Mouse (Mus musculus) neural tube, embryonic 14.5 days (tissue): ENCODE measurements around the gene Plxna4. TPM values are rescaled to one million over a fixed set of nuclear protein-coding genes. Genes with fewer than 3 reads are reported as not detected.
A peak's percentile ranks its signal among the peaks of the same experiment; 100 is the strongest.

Experiments used
- ATAC-seq: fragments of 200-750 bp; cut with Nextera tagmentation; 2 replicates; pipeline ENCODE4 v1.8.0; 2017; ENCODE audit warnings: low read depth, mild to moderate bottlenecking, moderate TSS enrichment, moderate library complexity
- H3K27ac ChIP-seq: fragments of 300-500 bp; sonication (generic); 2 replicates; pipeline ENCODE4 v1.5.1; 2014; ENCODE audit warnings: low read depth, mild to moderate bottlenecking, control low read depth, low read length, moderate library complexity, mixed read lengths
- H3K27me3 ChIP-seq: fragments of 300-500 bp; sonication (generic); 2 replicates; pipeline ENCODE4 v1.6.1; 2014; ENCODE audit warnings: low read length; ENCODE audit not compliant: control insufficient read depth, insufficient read depth
- H3K36me3 ChIP-seq: fragments of 300-500 bp; sonication (generic); 2 replicates; pipeline ENCODE4 v1.6.1; 2014; ENCODE audit warnings: low read length, mixed read lengths; ENCODE audit not compliant: control insufficient read depth, insufficient read depth
- H3K4me1 ChIP-seq: fragments of 300-500 bp; sonication (generic); 2 replicates; pipeline ENCODE4 v1.6.1; 2014; ENCODE audit warnings: low read length; ENCODE audit not compliant: control insufficient read depth, insufficient read depth
- H3K4me2 ChIP-seq: fragments of 300-500 bp; sonication (generic); 2 replicates; pipeline ENCODE4 v1.6.1; 2014; ENCODE audit warnings: mild to moderate bottlenecking, low read depth, low read length, control low read depth
- H3K4me3 ChIP-seq: fragments of 300-500 bp; sonication (generic); 2 replicates; pipeline ENCODE4 v1.5.1; 2014; ENCODE audit warnings: low read depth, low read length, control low read depth, mixed read lengths
- H3K9ac ChIP-seq: fragments of 300-500 bp; sonication (generic); replicated peaks from 2 replicates; pipeline ENCODE4 v1.6.1; 2014; ENCODE audit warnings: low read depth, mild to moderate bottlenecking, control low read depth, low read length, mixed read lengths
- H3K9me3 ChIP-seq: fragments of 300-500 bp; sonication (generic); 2 replicates; pipeline ENCODE4 v1.6.1; 2016; ENCODE audit warnings: low read length; ENCODE audit not compliant: control insufficient read depth
- WGBS: fragments of 180-500 bp; shearing (Covaris S2); extraction: QIAGEN DNeasy Blood & Tissue Kit; methylation state at CpG from one replicate; pipeline ENCODE4 v1.1.7; 2014; 5-methylcytosine and 5-hydroxymethylcytosine counted together
- polyA plus RNA-seq: library from polyadenylated mRNA; unstranded; fragments of >200 nt; fragmentation: Nextera tagmentation; extraction: Ambion mirVana; gene quantifications from 2 replicates; pipeline ENCODE4 v1.2.1, GENCODE M21; 2014

The Plxna4 gene
- polyA plus RNA-seq, result 25.1 and 26.9 TPM in 2 replicates

DNA sequence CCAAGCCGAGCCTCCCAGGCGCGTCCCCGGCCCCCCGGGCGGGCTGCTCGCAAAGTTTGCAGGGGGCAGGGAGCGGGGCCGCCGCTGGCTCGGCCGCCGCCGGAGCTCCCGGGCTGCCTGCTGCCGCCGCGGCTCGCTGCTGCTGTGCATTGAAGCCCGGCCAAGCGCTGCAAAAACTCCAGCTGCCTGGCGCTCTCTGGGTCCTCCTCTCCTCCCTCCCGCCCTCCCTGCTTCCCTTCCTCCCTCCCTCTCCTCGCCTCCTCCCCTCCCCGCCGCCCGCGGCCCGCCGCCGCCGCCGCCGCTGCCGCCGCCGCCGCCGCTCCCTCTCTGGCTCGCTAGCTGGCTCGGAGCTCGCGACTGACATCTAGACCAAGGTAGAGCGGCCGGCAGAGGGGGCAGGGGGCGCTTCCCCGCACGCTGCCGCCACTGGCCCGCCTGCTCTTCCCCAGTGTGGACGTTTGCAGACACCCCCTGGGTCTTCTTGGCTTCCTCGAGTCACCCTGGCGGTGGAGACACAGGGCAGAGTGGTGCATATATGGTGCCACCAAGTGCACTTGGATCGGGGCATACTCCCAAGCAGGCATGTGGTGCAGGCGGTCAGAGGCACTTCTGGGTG, at the start of gene Plxna4:
Plxna4 (minus strand) TSS at position 137 of the 616 bp plus-strand sequence.
- no peaks in the 10 kb centered on the region for H3K36me3 ChIP-seq
- H3K9me3 ChIP-seq, result no peaks in the 10 kb centered on the region
- H3K27me3 ChIP-seq, result no peaks in the 10 kb centered on the region
- H3K4me1 ChIP-seq, result peaks cover 14% of the 10 kb centered on the region
- H3K4me2 ChIP-seq, result peak within 1 kb of the TSS; percentile 70
- H3K27ac ChIP-seq, result peak within 1 kb of the TSS; percentile 94
- H3K9ac ChIP-seq, result peak within 1 kb of the TSS; percentile 97
- WGBS, result 2% methylated on average over 16 of the region's 55 CpGs
- peak within 1 kb of the TSS; percentile 86 for H3K4me3 ChIP-seq
- peak; percentile 73 for ATAC-seq

DNA sequence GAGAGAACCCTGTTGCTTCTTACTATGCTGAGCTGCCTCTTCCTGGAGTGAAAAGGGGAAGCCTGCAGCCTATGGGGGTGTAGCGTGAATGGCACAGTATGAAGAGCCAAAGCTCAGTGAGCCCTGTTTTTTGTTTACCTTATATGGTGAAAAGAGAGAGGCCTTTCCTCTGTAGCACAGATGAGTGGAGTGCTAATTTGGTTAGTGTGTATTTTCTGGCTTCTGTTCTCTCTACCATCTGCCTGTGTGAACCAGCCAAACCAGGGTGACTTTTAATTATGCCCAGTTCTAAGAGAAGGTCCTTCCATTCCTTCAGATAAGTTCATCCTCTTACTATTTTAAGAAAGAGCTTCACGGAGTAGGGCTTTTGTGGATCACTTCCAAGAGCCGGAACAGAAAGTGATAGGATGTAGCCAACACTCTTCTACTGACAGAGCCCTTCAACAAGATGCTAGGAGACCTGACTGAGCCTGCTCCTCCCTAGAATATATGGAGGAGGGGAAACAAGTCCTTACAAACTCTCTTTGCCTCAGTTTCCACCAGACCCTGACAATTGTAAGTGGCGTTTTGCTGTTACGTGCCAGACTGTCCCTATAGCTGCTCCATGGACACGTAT, 49.7 kb upstream of the Plxna4 start:
- no peak for ATAC-seq
- WGBS, result 90% methylated on average over 6 of the region's 6 CpGs
- Histone ChIP-seq H3K36me3 (no peaks in the 10 kb centered on the region), H3K4me2 (no peak overlapping the region), H3K9me3 (no peaks in the 10 kb centered on the region), H3K9ac (no peak overlapping the region), H3K27me3 (no peaks in the 10 kb centered on the region), H3K4me3 (no peak overlapping the region), H3K4me1 (no peaks in the 10 kb centered on the region), H3K27ac (no peak overlapping the region)

DNA sequence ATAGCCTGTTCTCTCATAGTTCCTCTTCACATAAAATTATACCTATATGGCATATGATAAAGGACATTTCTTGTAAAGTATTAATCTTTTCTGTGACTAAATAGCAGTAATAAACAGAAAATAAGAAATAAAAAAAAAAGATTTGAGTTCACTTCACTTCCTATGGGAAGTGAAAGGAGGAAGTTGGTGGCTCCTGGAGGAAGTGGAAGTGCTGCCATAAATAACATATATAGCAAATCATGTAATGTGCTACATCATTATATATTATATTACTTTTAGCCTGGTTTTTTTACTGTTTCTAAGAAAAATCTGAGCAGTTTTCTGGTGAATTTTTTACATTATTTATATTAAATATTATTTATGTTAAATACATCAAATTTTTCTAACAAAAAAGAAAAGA, 22.7 kb upstream of the Plxna4 start:
- Histone ChIP-seq H3K4me1 (no peaks in the 10 kb centered on the region), H3K36me3 (no peaks in the 10 kb centered on the region), H3K4me3 (no peak overlapping the region), H3K9me3 (no peaks in the 10 kb centered on the region), H3K4me2 (no peak overlapping the region), H3K27ac (no peak overlapping the region), H3K9ac (no peak overlapping the region), H3K27me3 (no peaks in the 10 kb centered on the region)
- no peak for ATAC-seq

DNA sequence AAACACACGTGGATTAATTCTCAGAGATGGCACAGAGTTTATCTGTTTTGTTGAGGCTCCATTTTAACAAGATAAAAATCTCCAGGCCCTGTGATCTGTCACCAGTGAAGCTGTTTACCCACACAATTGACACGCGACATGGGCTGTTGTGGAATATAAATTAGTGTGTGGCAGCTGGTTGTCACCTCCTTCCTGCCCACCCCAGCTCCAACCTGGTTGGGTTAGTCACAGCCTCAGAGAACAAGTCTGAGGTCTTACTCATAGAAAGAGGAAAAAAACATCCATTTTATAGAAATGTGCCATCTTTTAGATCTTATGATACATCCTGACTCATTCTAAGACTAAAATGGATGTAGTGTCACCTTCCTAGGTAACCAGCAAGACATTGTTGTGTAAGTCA, 18.8 kb upstream of the Plxna4 start:
- H3K27me3 ChIP-seq, result no peaks in the 10 kb centered on the region
- H3K9ac ChIP-seq, result no peak overlapping the region
- no peaks in the 10 kb centered on the region for H3K9me3 ChIP-seq
- H3K4me2 ChIP-seq, result no peak overlapping the region
- H3K4me1 ChIP-seq, result no peaks in the 10 kb centered on the region
- H3K4me3 ChIP-seq, result no peak overlapping the region
- no peaks in the 10 kb centered on the region for H3K36me3 ChIP-seq
- H3K27ac ChIP-seq, result no peak overlapping the region
- 66% methylated on average over 3 of the region's 3 CpGs for WGBS
- ATAC-seq, result no peak

DNA sequence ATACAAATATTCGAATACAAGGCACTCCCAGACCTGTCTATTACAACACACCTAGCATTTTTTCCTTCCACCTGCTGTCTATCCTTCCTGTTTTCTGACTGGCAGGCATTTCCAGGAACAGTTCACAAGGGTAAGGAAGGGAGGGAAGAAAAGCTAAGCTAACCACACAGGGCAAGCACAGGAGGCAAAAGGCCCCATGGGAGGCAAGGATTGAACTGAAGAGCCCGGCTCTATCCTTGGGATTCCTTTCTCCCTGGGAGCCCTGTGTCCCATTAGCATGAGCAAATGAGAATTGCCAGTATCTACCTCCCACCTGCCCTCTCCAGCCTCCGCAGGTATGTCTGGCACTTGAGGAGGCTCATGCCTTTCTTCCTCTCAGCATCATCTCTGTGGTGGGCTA, 17.6 kb upstream of the Plxna4 start:
- Histone ChIP-seq H3K9me3 (no peaks in the 10 kb centered on the region), H3K36me3 (no peaks in the 10 kb centered on the region), H3K4me3 (no peak overlapping the region), H3K9ac (no peak overlapping the region), H3K4me1 (no peaks in the 10 kb centered on the region), H3K4me2 (no peak overlapping the region), H3K27me3 (no peaks in the 10 kb centered on the region), H3K27ac (no peak overlapping the region)
- no peak for ATAC-seq
- WGBS, result 27% methylated on average over 3 of the region's 3 CpGs

DNA sequence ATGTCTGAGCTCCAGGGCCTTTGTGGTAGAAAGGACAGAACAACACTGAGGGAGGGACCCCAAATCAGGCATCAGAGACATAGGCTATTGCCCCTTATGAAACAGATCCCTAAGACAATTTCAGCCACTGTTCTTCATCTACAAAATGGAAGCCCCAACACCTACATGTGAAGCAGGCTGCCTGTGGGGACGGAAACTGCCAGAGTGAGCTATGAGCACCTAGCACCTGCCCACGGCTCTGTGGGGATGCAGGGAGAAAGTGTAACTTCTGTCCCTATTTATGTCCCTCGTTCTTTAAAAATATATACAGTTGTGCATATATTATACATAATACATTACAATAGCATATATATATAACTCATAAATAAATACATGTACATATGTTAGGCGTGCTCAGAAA, 16.9 kb upstream of the Plxna4 start:
- Histone ChIP-seq H3K4me1 (no peaks in the 10 kb centered on the region), H3K27ac (no peak overlapping the region), H3K9ac (no peak overlapping the region), H3K9me3 (no peaks in the 10 kb centered on the region), H3K4me2 (no peak overlapping the region), H3K4me3 (no peak overlapping the region), H3K27me3 (no peaks in the 10 kb centered on the region), H3K36me3 (no peaks in the 10 kb centered on the region)
- 84% methylated on average over 4 of the region's 4 CpGs for WGBS
- ATAC-seq, result no peak

DNA sequence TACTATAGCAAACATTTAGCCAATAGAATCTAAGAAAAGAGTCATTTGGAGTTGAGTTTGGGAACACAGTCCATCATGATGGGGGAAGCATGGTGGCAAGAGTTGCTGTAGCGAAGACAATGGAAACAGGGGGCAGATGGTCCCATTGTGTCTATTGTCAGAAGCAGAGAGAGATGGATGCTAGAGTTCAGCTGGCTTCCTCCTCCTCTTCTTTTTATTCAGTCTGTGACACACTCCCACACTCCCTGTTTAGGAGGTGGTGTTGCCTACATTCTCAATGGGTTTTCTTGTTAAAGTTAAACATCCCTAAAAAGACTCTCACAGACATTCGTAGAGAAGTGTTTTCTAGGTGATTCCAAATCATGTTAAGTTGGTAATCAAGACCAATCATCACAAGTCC, 14.1 kb upstream of the Plxna4 start:
- no peak overlapping the region for H3K4me2 ChIP-seq
- no peaks in the 10 kb centered on the region for H3K9me3 ChIP-seq
- no peak for ATAC-seq
- no peak overlapping the region for H3K9ac ChIP-seq
- no peak overlapping the region for H3K4me3 ChIP-seq
- no peak overlapping the region for H3K27ac ChIP-seq
- 66% methylated on average over 2 of the region's 2 CpGs for WGBS
- H3K36me3 ChIP-seq, result no peaks in the 10 kb centered on the region
- no peaks in the 10 kb centered on the region for H3K27me3 ChIP-seq
- no peaks in the 10 kb centered on the region for H3K4me1 ChIP-seq

DNA sequence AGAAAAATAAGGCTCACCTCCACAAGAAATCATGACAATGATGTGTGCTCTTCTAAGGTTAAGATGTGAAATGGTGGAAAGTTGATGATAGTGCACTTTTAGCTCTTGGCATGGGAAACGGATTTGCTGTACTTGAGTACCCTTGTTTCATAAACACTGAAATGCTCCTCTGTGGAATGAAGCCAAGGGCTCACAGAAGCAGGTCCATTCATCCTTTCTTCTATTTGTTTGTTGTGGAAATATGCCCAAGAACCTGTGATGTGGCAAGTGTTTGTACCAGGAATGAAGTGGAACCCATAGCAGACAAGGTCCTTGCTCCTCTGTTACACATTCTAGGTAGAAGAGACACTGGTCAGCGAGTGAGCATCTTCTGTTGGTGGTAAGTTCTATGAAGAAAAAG, 13.3 kb upstream of the Plxna4 start:
- no peaks in the 10 kb centered on the region for H3K9me3 ChIP-seq
- no peak overlapping the region for H3K9ac ChIP-seq
- WGBS, result 88% methylated on average over 2 of the region's 2 CpGs
- H3K4me1 ChIP-seq, result no peaks in the 10 kb centered on the region
- H3K4me2 ChIP-seq, result no peak overlapping the region
- H3K27ac ChIP-seq, result no peak overlapping the region
- ATAC-seq, result no peak
- no peaks in the 10 kb centered on the region for H3K27me3 ChIP-seq
- no peaks in the 10 kb centered on the region for H3K36me3 ChIP-seq
- no peak overlapping the region for H3K4me3 ChIP-seq

DNA sequence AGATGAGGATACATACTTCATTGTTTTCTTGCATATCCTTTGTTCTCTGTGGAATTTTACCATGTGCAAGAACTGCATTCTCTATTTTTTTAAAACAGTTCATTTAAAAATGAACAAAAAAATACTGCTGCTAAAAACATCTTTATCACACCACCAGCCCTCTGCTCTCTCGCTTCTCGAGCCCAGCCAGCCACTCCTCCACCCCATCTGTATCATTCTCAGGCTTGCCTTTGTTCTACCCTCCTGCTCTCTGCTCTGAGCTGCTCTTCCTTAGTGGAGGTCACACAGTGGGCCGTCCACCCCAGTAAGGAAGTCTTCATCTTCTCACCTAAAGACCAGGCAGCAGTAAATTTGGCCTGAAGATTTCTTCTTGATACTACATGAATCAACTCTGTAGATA, 7.6 kb upstream of the Plxna4 start:
- Histone ChIP-seq H3K27me3 (no peaks in the 10 kb centered on the region), H3K4me2 (no peak overlapping the region), H3K27ac (no peak overlapping the region), H3K9me3 (no peaks in the 10 kb centered on the region), H3K4me1 (no peaks in the 10 kb centered on the region), H3K9ac (no peak overlapping the region), H3K36me3 (no peaks in the 10 kb centered on the region), H3K4me3 (no peak overlapping the region)
- WGBS, result 53% methylated on average over 3 of the region's 3 CpGs
- no peak for ATAC-seq
